Mouse (Mus musculus): ENCODE measurements around the gene Gm14410. TPM values are rescaled to one million over a fixed set of nuclear protein-coding genes. Genes with fewer than 3 reads are reported as not detected.

Gm14410 gene
- 26.7 and 27.1 TPM in 2 replicates for polyA plus RNA-seq (2012; rRNA removed)

DNA sequence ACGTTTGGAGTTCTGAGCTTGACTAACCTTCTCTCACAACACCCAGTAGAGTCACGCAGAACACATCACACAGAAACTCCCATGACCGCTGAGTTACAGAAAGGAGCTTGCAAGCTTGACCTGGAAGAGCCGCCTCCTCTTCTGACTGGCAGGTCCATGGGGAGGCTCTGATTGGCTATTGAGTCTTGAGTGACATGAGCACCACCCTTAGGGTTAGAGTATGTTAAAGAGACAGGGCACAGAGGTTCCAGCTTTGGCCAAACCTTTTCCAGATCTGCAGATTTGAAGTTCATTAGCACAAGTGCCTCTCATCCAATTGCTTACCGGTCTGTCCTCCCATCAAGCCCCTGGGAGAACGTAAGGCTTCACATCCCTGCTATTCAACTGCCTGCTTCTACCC is at the start of gene Gm14410:
Gm14410 (minus strand) TSS at position 81 of the 400 bp plus-strand sequence.

Other genes with a start within 250 kb of the Gm14410 start
- gene Gm14419, start 205.5 kb downstream of the Gm14410 start, polyA plus RNA-seq (2012; rRNA removed), result 2.7 and 2.9 TPM in 2 replicates
- gene Gm14401, start 132.1 kb downstream of the Gm14410 start, polyA plus RNA-seq (2012; rRNA removed), result not detected in 2 replicates
- gene Gm14409, start 60.6 kb upstream of the Gm14410 start, polyA plus RNA-seq (2012; rRNA removed), result not detected in 2 replicates
- gene Gm14412, start 117.9 kb upstream of the Gm14410 start, polyA plus RNA-seq (2012; rRNA removed), result 0.43 and 0.48 TPM in 2 replicates
- gene Gm14418, start 191.9 kb upstream of the Gm14410 start, polyA plus RNA-seq (2012; rRNA removed), result 4.3 and 5.0 TPM in 2 replicates

Data from central nervous system, embryonic 14 days (tissue).